Mouse (Mus musculus): ENCODE results near the gene Tgif2. TPM values are rescaled to one million over a fixed set of nuclear protein-coding genes. Genes with fewer than 3 reads are reported as not detected.

Gene Tgif2
- polyA plus RNA-seq, 1 experiment from 2014 or later = 48.0 TPM

DNA sequence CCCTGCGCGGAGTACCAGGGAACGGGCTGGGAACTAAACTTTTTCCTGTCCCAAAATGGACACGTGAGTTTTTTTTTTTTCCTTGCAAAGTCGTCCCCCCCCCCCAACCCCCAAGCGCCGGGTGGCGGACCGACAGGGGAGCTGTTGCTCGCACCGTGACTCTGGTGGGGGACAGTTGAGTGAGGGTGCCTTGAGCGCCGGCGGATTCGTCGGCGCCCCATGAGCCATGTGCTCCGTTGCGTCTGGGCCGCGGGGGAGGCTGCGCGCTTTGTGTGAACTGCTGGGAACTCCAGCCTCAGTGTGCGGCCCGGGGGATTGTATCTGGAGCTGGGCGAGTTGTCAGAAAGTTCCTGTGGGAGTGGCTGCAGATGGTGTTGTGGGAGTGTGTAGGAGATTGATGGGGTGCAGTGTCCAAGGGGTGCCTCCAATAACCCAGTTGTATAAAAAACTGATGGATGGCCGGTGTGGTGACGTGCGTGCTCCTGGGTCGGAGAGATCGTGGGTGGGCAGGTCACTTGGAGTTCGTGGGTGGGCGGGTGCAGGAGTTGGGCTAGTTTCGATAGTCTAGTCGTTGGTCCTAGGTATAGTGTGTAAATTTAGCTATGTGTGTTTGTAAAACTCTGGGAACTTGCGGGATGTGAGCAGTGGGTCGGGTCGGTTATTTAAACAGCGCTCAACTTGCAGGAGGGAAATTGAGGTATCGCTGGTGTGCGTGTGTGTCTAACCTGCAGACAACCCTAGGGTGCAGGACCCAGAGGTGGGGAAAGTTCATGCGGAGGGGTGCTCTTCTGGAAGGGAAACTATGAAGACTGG is 1.4 kb downstream of the Tgif2 start:
- peak; percentile 70 for DNase-seq (ENCODE audit: low spot score)
- under 1% methylated on average over 39 of the region's 42 CpGs for WGBS
- H3K36me3 ChIP-seq (ENCODE audit: control insufficient read depth, insufficient read depth, low read length) = peaks cover 8% of the 10 kb centered on the region; the same call in 1 of the 2 replicates
- no peaks in the 10 kb centered on the region for H3K9me3 ChIP-seq (replicated peaks; ENCODE audit: control insufficient read depth, low read length)
- peak overlapping the region; percentile 92 for H3K27ac ChIP-seq (ENCODE audit: low read depth, low read length)
- peak overlapping the region; percentile 81 for H3K9ac ChIP-seq (ENCODE audit: low read length)
- H3K4me1 ChIP-seq (ENCODE audit: control insufficient read depth, insufficient read depth, low read length) = peaks cover 37% of the 10 kb centered on the region
- H3K27me3 ChIP-seq (replicated peaks; ENCODE audit: control insufficient read depth, insufficient read depth, low read length) = no peaks in the 10 kb centered on the region
- H3K4me3 ChIP-seq (ENCODE audit: low read depth, low read length) = peak overlapping the region; percentile 79
- peak overlapping the region; percentile 83 for H3K4me2 ChIP-seq (ENCODE audit: low read length)
- peak; percentile 11; the same call in 1 of the 2 replicates for ATAC-seq

GRCm38 (mm10) chr2:156841841-156842706 is 2.3 kb downstream of the Tgif2 start:
- ATAC-seq (peak; percentile 33), DNase-seq (ENCODE audit: low spot score) (peak; percentile 91)
- Histone ChIP-seq H3K4me1 (ENCODE audit: control insufficient read depth, insufficient read depth, low read length) (peaks cover 37% of the 10 kb centered on the region), H3K27me3 (replicated peaks; ENCODE audit: control insufficient read depth, insufficient read depth, low read length) (no peaks in the 10 kb centered on the region), H3K4me2 (ENCODE audit: low read length) (peak overlapping the region; percentile 83), H3K27ac (ENCODE audit: low read depth, low read length) (peak overlapping the region; percentile 92), H3K9me3 (replicated peaks; ENCODE audit: control insufficient read depth, low read length) (no peaks in the 10 kb centered on the region), H3K36me3 (ENCODE audit: control insufficient read depth, insufficient read depth, low read length) (peaks cover 14% of the 10 kb centered on the region), H3K9ac (ENCODE audit: low read length) (peak overlapping the region; percentile 81), H3K4me3 (ENCODE audit: low read depth, low read length) (peak overlapping the region; percentile 79)
- WGBS = under 1% methylated on average over 20 of the region's 20 CpGs

GRCm38 (mm10) chr2:156842711-156843110 is 2.9 kb downstream of the Tgif2 start:
- Histone ChIP-seq H3K4me2 (ENCODE audit: low read length) (peak overlapping the region; percentile 83), H3K4me3 (ENCODE audit: low read depth, low read length) (peak overlapping the region; percentile 79), H3K36me3 (ENCODE audit: control insufficient read depth, insufficient read depth, low read length) (peaks cover 21% of the 10 kb centered on the region), H3K27ac (ENCODE audit: low read depth, low read length) (peak overlapping the region; percentile 92), H3K9ac (ENCODE audit: low read length) (peak overlapping the region; percentile 36), H3K27me3 (replicated peaks; ENCODE audit: control insufficient read depth, insufficient read depth, low read length) (no peaks in the 10 kb centered on the region), H3K4me1 (ENCODE audit: control insufficient read depth, insufficient read depth, low read length) (peaks cover 37% of the 10 kb centered on the region), H3K9me3 (replicated peaks; ENCODE audit: control insufficient read depth, low read length) (no peaks in the 10 kb centered on the region)
- 8% methylated on average over 11 of the region's 11 CpGs for WGBS
- no peak for ATAC-seq
- DNase-seq (ENCODE audit: low spot score) = no peak

DNA sequence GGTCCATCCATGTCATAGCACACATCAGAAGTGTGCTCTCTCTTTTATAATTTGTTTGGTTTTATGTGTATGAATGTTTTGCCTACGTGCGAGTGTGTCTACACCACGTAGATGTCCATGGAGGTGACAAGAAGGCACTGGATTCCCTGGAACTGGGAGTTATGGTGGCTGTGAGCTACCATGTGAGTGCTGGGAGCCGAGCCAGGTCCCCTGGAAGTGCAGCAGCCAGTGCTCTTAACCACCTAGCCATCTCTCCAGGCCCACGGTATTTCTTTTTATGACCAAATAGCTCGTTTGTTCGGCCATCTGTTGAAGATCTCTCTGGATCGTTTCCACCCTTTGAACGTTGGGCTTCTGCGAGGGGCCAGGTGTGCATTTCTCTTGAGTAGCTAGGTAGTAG is 3.5 kb downstream of the Tgif2 start:
- ATAC-seq (no peak), DNase-seq (ENCODE audit: low spot score) (no peak)
- no peaks in the 10 kb centered on the region for H3K9me3 ChIP-seq (replicated peaks; ENCODE audit: control insufficient read depth, low read length)
- H3K9ac ChIP-seq (ENCODE audit: low read length) = no peak overlapping the region
- no peaks in the 10 kb centered on the region for H3K27me3 ChIP-seq (replicated peaks; ENCODE audit: control insufficient read depth, insufficient read depth, low read length)
- H3K36me3 ChIP-seq (ENCODE audit: control insufficient read depth, insufficient read depth, low read length) = peaks cover 27% of the 10 kb centered on the region
- H3K27ac ChIP-seq (ENCODE audit: low read depth, low read length) = no peak overlapping the region
- H3K4me1 ChIP-seq (ENCODE audit: control insufficient read depth, insufficient read depth, low read length) = peaks cover 37% of the 10 kb centered on the region
- WGBS = 54% methylated on average over 10 of the region's 10 CpGs
- H3K4me3 ChIP-seq (ENCODE audit: low read depth, low read length) = no peak overlapping the region
- peak overlapping the region; percentile 83; the same call in 1 of the 2 replicates for H3K4me2 ChIP-seq (ENCODE audit: low read length)

- H3K27ac ChIP-seq (ENCODE audit: low read depth, low read length) = 0 out of 2 replicates have a peak overlapping the region, but pooled peaks have one; percentile 39
Observed at GRCm38 (mm10) chr2:156844715-156845114, 4.9 kb downstream of the Tgif2 start.

GRCm38 (mm10) chr2:156847653-156848052 is 7.8 kb downstream of the Tgif2 start:
- H3K36me3 ChIP-seq (ENCODE audit: control insufficient read depth, insufficient read depth, low read length) = peaks cover 65% of the 10 kb centered on the region
- 46% methylated on average over 6 of the region's 6 CpGs for WGBS
- H3K4me2 ChIP-seq (ENCODE audit: low read length) = no peak overlapping the region
- DNase-seq (ENCODE audit: low spot score) (no peak), ATAC-seq (no peak)
- H3K4me1 ChIP-seq (ENCODE audit: control insufficient read depth, insufficient read depth, low read length) = peaks cover 25% of the 10 kb centered on the region
- H3K27ac ChIP-seq (ENCODE audit: low read depth, low read length) = no peak overlapping the region
- no peaks in the 10 kb centered on the region for H3K9me3 ChIP-seq (replicated peaks; ENCODE audit: control insufficient read depth, low read length)
- H3K9ac ChIP-seq (ENCODE audit: low read length) = no peak overlapping the region
- H3K27me3 ChIP-seq (replicated peaks; ENCODE audit: control insufficient read depth, insufficient read depth, low read length) = no peaks in the 10 kb centered on the region
- no peak overlapping the region for H3K4me3 ChIP-seq (ENCODE audit: low read depth, low read length)

More at GRCm38 (mm10) chr2:156844715-156845114, 4.9 kb downstream of the Tgif2 start:
- no peaks in the 10 kb centered on the region for H3K9me3 ChIP-seq (replicated peaks; ENCODE audit: control insufficient read depth, low read length)
- H3K9ac ChIP-seq (ENCODE audit: low read length) = no peak overlapping the region
- H3K4me1 ChIP-seq (ENCODE audit: control insufficient read depth, insufficient read depth, low read length) = peaks cover 34% of the 10 kb centered on the region
- H3K4me2 ChIP-seq (ENCODE audit: low read length) = no peak overlapping the region; the same call in 1 of the 2 replicates
- ATAC-seq = no peak
- H3K4me3 ChIP-seq (ENCODE audit: low read depth, low read length) = no peak overlapping the region
- H3K36me3 ChIP-seq (ENCODE audit: control insufficient read depth, insufficient read depth, low read length) = peaks cover 39% of the 10 kb centered on the region
- WGBS = 41% methylated on average over 10 of the region's 10 CpGs
- no peaks in the 10 kb centered on the region for H3K27me3 ChIP-seq (replicated peaks; ENCODE audit: control insufficient read depth, insufficient read depth, low read length)
- no peak for DNase-seq (ENCODE audit: low spot score)

GRCm38 (mm10) chr2:156848526-156849182 is 8.8 kb downstream of the Tgif2 start:
- H3K27ac ChIP-seq (ENCODE audit: low read depth, low read length) = no peak overlapping the region
- H3K4me3 ChIP-seq (ENCODE audit: low read depth, low read length) = no peak overlapping the region
- no peak overlapping the region for H3K9ac ChIP-seq (ENCODE audit: low read length)
- peaks cover 70% of the 10 kb centered on the region for H3K36me3 ChIP-seq (ENCODE audit: control insufficient read depth, insufficient read depth, low read length)
- no peaks in the 10 kb centered on the region for H3K9me3 ChIP-seq (replicated peaks; ENCODE audit: control insufficient read depth, low read length)
- DNase-seq (ENCODE audit: low spot score) (no peak), ATAC-seq (no peak)
- peaks cover 15% of the 10 kb centered on the region for H3K4me1 ChIP-seq (ENCODE audit: control insufficient read depth, insufficient read depth, low read length)
- 93% methylated on average over 6 of the region's 6 CpGs for WGBS
- H3K27me3 ChIP-seq (replicated peaks; ENCODE audit: control insufficient read depth, insufficient read depth, low read length) = no peaks in the 10 kb centered on the region
- H3K4me2 ChIP-seq (ENCODE audit: low read length) = no peak overlapping the region

DNA sequence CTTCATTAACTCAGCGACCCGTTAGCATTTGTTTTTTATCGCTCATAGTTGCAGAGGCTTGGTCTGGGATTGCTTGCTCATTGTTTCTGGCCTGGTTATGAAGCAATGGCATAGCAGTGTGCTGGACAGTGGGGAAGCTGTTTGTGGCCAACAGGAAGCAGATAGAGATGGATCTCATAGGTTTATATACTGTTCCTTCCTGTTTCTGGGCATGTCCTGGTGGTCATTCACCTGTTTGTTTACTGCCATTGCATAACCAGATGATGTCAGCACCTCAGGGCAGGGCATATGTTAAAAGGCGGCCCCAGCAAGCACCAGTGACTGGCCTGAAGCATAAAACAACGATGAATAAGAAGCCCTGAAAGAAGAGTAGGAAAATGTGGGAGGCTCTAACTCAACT is 10.7 kb downstream of the Tgif2 start:
- Histone ChIP-seq H3K27ac (ENCODE audit: low read depth, low read length) (no peak overlapping the region), H3K9me3 (replicated peaks; ENCODE audit: control insufficient read depth, low read length) (no peaks in the 10 kb centered on the region), H3K9ac (ENCODE audit: low read length) (no peak overlapping the region), H3K36me3 (ENCODE audit: control insufficient read depth, insufficient read depth, low read length) (peaks cover 70% of the 10 kb centered on the region), H3K4me3 (ENCODE audit: low read depth, low read length) (no peak overlapping the region), H3K27me3 (replicated peaks; ENCODE audit: control insufficient read depth, insufficient read depth, low read length) (no peaks in the 10 kb centered on the region), H3K4me1 (ENCODE audit: control insufficient read depth, insufficient read depth, low read length) (peaks cover under 1% of the 10 kb centered on the region; the same call in 1 of the 2 replicates), H3K4me2 (ENCODE audit: low read length) (no peak overlapping the region)
- ATAC-seq (no peak), DNase-seq (ENCODE audit: low spot score) (no peak)
- WGBS = 90% methylated on average over 5 of the region's 5 CpGs

Measured in forebrain, embryonic 14.5 days (tissue).